Mouse (Mus musculus): ENCODE measurements around the gene Gm13271. TPM values are rescaled to one million over a fixed set of nuclear protein-coding genes. Genes with fewer than 3 reads are reported as not detected.

Gene Gm13271
- total and polyA plus RNA-seq, 2 experiments from 2014 or later = not detected

- WGBS = under 1% methylated on average over 81 of the region's 82 CpGs
- TF ChIP-seq CTCF (IDR thresholded peaks at IDR 0.05; ENCODE audit: low read depth) = no peak
- Histone ChIP-seq H3K27ac (ENCODE audit: low read depth, low read length) (peak within 1 kb of the TSS; percentile 98), H3K9ac (peak within 1 kb of the TSS; percentile 99), H3K36me3 (ENCODE audit: insufficient read depth) (no peaks in the 10 kb centered on the region), H3K4me1 (ENCODE audit: insufficient read depth) (peaks cover 24% of the 10 kb centered on the region), H3K4me2 (ENCODE audit: low read depth) (peak within 1 kb of the TSS; percentile 85), H3K4me3 (ENCODE audit: low read depth, low read length) (peak within 1 kb of the TSS; percentile 80), H3K27me3 (ENCODE audit: insufficient read depth, low read length) (no peaks in the 10 kb centered on the region), H3K9me3 (ENCODE audit: low read length) (no peaks in the 10 kb centered on the region)
- DNase-seq (peak; percentile 96), ATAC-seq (peak; percentile 96)
These were observed 32.6 kb upstream of the Gm13271 start, which contains the start of the genes Gm26566 and Klhl9 for GRCm38 (mm10) chr4:88721791-88722721. Gene Gm26566, plus strand, starts transcription at chr4:88721805. Gene Klhl9, minus strand, starts transcription at chr4:88722465.

GRCm38 (mm10) chr4:88723497-88724090 is 31.1 kb upstream of the Gm13271 start:
- ATAC-seq (no peak), DNase-seq (no peak)
- WGBS = 69% methylated on average over 8 of the region's 8 CpGs
- Histone ChIP-seq H3K36me3 (ENCODE audit: insufficient read depth) (no peaks in the 10 kb centered on the region), H3K9me3 (ENCODE audit: low read length) (no peaks in the 10 kb centered on the region), H3K4me2 (ENCODE audit: low read depth) (no peak overlapping the region), H3K27me3 (ENCODE audit: insufficient read depth, low read length) (no peaks in the 10 kb centered on the region; the same call in 1 of the 2 replicates), H3K27ac (ENCODE audit: low read depth, low read length) (no peak overlapping the region), H3K4me3 (ENCODE audit: low read depth, low read length) (no peak overlapping the region), H3K9ac (no peak overlapping the region), H3K4me1 (ENCODE audit: insufficient read depth) (peaks cover 20% of the 10 kb centered on the region)
- no peak for TF ChIP-seq CTCF (IDR thresholded peaks at IDR 0.05; ENCODE audit: low read depth)

GRCm38 (mm10) chr4:88726727-88727126 is 27.9 kb upstream of the Gm13271 start:
- Histone ChIP-seq H3K9ac (no peak overlapping the region), H3K4me2 (ENCODE audit: low read depth) (no peak overlapping the region), H3K9me3 (ENCODE audit: low read length) (no peaks in the 10 kb centered on the region), H3K36me3 (ENCODE audit: insufficient read depth) (no peaks in the 10 kb centered on the region), H3K4me1 (ENCODE audit: insufficient read depth) (no peaks in the 10 kb centered on the region), H3K27ac (ENCODE audit: low read depth, low read length) (no peak overlapping the region), H3K27me3 (ENCODE audit: insufficient read depth, low read length) (no peaks in the 10 kb centered on the region; the same call in 1 of the 2 replicates), H3K4me3 (ENCODE audit: low read depth, low read length) (no peak overlapping the region)
- 88% methylated on average over 6 of the region's 6 CpGs for WGBS
- no peak for DNase-seq
- no peak for TF ChIP-seq CTCF (IDR thresholded peaks at IDR 0.05; ENCODE audit: low read depth)
- no peak for ATAC-seq

GRCm38 (mm10) chr4:88727324-88727723 is 27.3 kb upstream of the Gm13271 start:
- DNase-seq = no peak
- no peak overlapping the region for H3K27ac ChIP-seq (ENCODE audit: low read depth, low read length)
- no peak overlapping the region for H3K4me2 ChIP-seq (ENCODE audit: low read depth)
- TF ChIP-seq CTCF (IDR thresholded peaks at IDR 0.05; ENCODE audit: low read depth) = peak; percentile 60
- WGBS = 5% methylated on average over 1 of the region's 1 CpGs
- no peaks in the 10 kb centered on the region for H3K36me3 ChIP-seq (ENCODE audit: insufficient read depth)
- H3K9ac ChIP-seq = no peak overlapping the region
- H3K9me3 ChIP-seq (ENCODE audit: low read length) = no peaks in the 10 kb centered on the region
- H3K4me1 ChIP-seq (ENCODE audit: insufficient read depth) = no peaks in the 10 kb centered on the region
- H3K27me3 ChIP-seq (ENCODE audit: insufficient read depth, low read length) = no peaks in the 10 kb centered on the region; the same call in 1 of the 2 replicates
- H3K4me3 ChIP-seq (ENCODE audit: low read depth, low read length) = no peak overlapping the region
- ATAC-seq = no peak

GRCm38 (mm10) chr4:88738480-88738879 is 16.2 kb upstream of the Gm13271 start:
- peak; percentile 54 for DNase-seq
- peak; percentile 14; the same call in 1 of the 2 replicates for ATAC-seq

GRCm38 (mm10) chr4:88739036-88739435 is 15.6 kb upstream of the Gm13271 start:
- ATAC-seq (no peak), DNase-seq (no peak)
- TF ChIP-seq CTCF (IDR thresholded peaks at IDR 0.05; ENCODE audit: low read depth) = no peak
- Histone ChIP-seq H3K36me3 (ENCODE audit: insufficient read depth) (no peaks in the 10 kb centered on the region), H3K4me1 (ENCODE audit: insufficient read depth) (no peaks in the 10 kb centered on the region), H3K27me3 (ENCODE audit: insufficient read depth, low read length) (no peaks in the 10 kb centered on the region), H3K27ac (ENCODE audit: low read depth, low read length) (no peak overlapping the region), H3K9me3 (ENCODE audit: low read length) (no peaks in the 10 kb centered on the region), H3K4me3 (ENCODE audit: low read depth, low read length) (no peak overlapping the region), H3K4me2 (ENCODE audit: low read depth) (no peak overlapping the region), H3K9ac (no peak overlapping the region)
- WGBS = 87% methylated on average over 6 of the region's 6 CpGs

More at GRCm38 (mm10) chr4:88738480-88738879, 16.2 kb upstream of the Gm13271 start:
- H3K4me2 ChIP-seq (ENCODE audit: low read depth) = no peak overlapping the region
- H3K9ac ChIP-seq = no peak overlapping the region
- no peak overlapping the region for H3K27ac ChIP-seq (ENCODE audit: low read depth, low read length)
- H3K36me3 ChIP-seq (ENCODE audit: insufficient read depth) = no peaks in the 10 kb centered on the region
- no peak overlapping the region for H3K4me3 ChIP-seq (ENCODE audit: low read depth, low read length)
- H3K4me1 ChIP-seq (ENCODE audit: insufficient read depth) = no peaks in the 10 kb centered on the region
- H3K9me3 ChIP-seq (ENCODE audit: low read length) = no peaks in the 10 kb centered on the region
- peak; percentile 71 for TF ChIP-seq CTCF (IDR thresholded peaks at IDR 0.05; ENCODE audit: low read depth)
- WGBS = 2% methylated on average over 2 of the region's 2 CpGs
- H3K27me3 ChIP-seq (ENCODE audit: insufficient read depth, low read length) = no peaks in the 10 kb centered on the region

- Histone ChIP-seq H3K9me3 (ENCODE audit: low read length) (no peaks in the 10 kb centered on the region), H3K4me2 (ENCODE audit: low read depth) (no peak overlapping the region), H3K4me3 (ENCODE audit: low read depth, low read length) (no peak overlapping the region), H3K4me1 (ENCODE audit: insufficient read depth) (no peaks in the 10 kb centered on the region), H3K9ac (no peak overlapping the region), H3K36me3 (ENCODE audit: insufficient read depth) (no peaks in the 10 kb centered on the region), H3K27me3 (ENCODE audit: insufficient read depth, low read length) (no peaks in the 10 kb centered on the region), H3K27ac (ENCODE audit: low read depth, low read length) (no peak overlapping the region)
- ATAC-seq (no peak), DNase-seq (no peak)
- TF ChIP-seq CTCF (IDR thresholded peaks at IDR 0.05; ENCODE audit: low read depth) = no peak
- WGBS = 93% methylated on average over 4 of the region's 4 CpGs
These were observed 13.2 kb upstream of the Gm13271 start for GRCm38 (mm10) chr4:88741426-88741825.

Data from forebrain, postnatal 0 days (tissue).